Mouse (Mus musculus): ENCODE measurements around the gene Vmn2r4. TPM values are rescaled to one million over a fixed set of nuclear protein-coding genes. Genes with fewer than 3 reads are reported as not detected.
"Not testable (repeated sequence)": the region's sequence is repeated elsewhere in the genome, so short reads cannot be mapped to it uniquely, and the experiment has no call there.

Gene Vmn2r4
- total RNA-seq (2014; rRNA removed), result not detected in 2 replicates
- not detected in 2 replicates for polyA plus RNA-seq (2015; fragmentation: Nextera tagmentation; extraction: Ambion mirVana)

DNA sequence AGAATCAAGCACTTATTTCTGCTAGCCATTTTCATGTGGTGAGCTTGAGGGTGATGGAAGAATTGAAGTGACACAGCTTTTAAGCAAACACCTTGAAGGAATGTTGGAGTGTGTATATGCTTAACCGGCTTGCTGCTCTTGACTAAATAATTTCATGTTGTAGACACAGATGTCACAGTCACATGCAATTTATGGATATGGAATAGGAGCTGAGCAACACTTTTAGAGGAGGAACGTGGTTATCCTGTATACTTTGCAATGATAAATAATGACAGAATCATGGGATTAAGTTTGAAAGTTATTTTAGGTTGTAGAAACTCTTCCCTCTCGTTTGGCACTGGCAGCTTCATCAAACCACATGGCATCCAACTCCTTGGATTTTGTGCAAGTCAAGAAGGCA is at the start of gene Vmn2r4:
Vmn2r4 (minus strand) TSS at position 101 of the 400 bp plus-strand sequence.
- not testable (repeated sequence) for H3K9me3 ChIP-seq (ENCODE audit: low read length); H3K9ac ChIP-seq (replicated peaks; ENCODE audit: low read length, poor library complexity, severe bottlenecking); H3K36me3 ChIP-seq (ENCODE audit: insufficient read depth, low read length); DNase-seq (ENCODE audit: low spot score); ATAC-seq (ENCODE audit: low FRiP score); H3K27me3 ChIP-seq (ENCODE audit: insufficient read depth, low read length); H3K4me2 ChIP-seq (ENCODE audit: low read depth, low read length, poor library complexity, severe bottlenecking); H3K4me1 ChIP-seq (ENCODE audit: insufficient read depth, low read length); H3K4me3 ChIP-seq (ENCODE audit: low read depth, low read length); H3K27ac ChIP-seq (ENCODE audit: low read depth, low read length)
- WGBS, result 85% methylated on average over 3 of the region's 3 CpGs

DNA sequence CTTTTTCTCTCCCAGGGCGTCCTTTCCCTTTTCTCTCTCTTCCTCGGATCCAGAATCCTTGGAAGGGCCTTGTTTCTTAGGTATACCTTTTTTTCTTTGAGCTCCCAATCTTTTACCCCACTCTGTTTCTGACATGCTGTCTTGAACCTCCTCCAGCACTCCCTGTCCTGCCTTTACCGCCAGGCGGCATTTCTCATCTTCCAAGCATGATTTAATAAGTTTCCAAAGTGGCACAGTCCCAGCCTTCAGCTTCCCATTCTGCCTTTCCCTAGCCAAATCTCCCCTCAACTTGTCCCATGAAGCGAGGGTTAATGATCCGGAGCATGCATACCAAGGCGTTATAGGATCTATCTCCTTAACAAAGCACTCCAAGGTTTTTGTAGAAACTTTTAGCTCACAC is 19.1 kb upstream of the Vmn2r4 start:
- not testable (repeated sequence) for DNase-seq (ENCODE audit: low spot score); H3K27me3 ChIP-seq (ENCODE audit: insufficient read depth, low read length); H3K4me3 ChIP-seq (ENCODE audit: low read depth, low read length); H3K9ac ChIP-seq (replicated peaks; ENCODE audit: low read length, poor library complexity, severe bottlenecking); H3K9me3 ChIP-seq (ENCODE audit: low read length); H3K36me3 ChIP-seq (ENCODE audit: insufficient read depth, low read length); H3K4me1 ChIP-seq (ENCODE audit: insufficient read depth, low read length); ATAC-seq (ENCODE audit: low FRiP score); H3K4me2 ChIP-seq (ENCODE audit: low read depth, low read length, poor library complexity, severe bottlenecking); H3K27ac ChIP-seq (ENCODE audit: low read depth, low read length)
- 91% methylated on average over 7 of the region's 7 CpGs for WGBS

GRCm38 (mm10) chr3:64428117-64428798 is 13.1 kb upstream of the Vmn2r4 start:
- not testable (repeated sequence) for H3K4me2 ChIP-seq (ENCODE audit: low read depth, low read length, poor library complexity, severe bottlenecking); H3K4me1 ChIP-seq (ENCODE audit: insufficient read depth, low read length); H3K27me3 ChIP-seq (ENCODE audit: insufficient read depth, low read length); H3K4me3 ChIP-seq (ENCODE audit: low read depth, low read length); H3K9ac ChIP-seq (replicated peaks; ENCODE audit: low read length, poor library complexity, severe bottlenecking); H3K27ac ChIP-seq (ENCODE audit: low read depth, low read length); H3K9me3 ChIP-seq (ENCODE audit: low read length); H3K36me3 ChIP-seq (ENCODE audit: insufficient read depth, low read length)
- ATAC-seq (ENCODE audit: low FRiP score) (peak; percentile 71; the same call in 1 of the 2 replicates), DNase-seq (ENCODE audit: low spot score) (peak; percentile 8)
- WGBS, result 42% methylated on average over 6 of the region's 6 CpGs

DNA sequence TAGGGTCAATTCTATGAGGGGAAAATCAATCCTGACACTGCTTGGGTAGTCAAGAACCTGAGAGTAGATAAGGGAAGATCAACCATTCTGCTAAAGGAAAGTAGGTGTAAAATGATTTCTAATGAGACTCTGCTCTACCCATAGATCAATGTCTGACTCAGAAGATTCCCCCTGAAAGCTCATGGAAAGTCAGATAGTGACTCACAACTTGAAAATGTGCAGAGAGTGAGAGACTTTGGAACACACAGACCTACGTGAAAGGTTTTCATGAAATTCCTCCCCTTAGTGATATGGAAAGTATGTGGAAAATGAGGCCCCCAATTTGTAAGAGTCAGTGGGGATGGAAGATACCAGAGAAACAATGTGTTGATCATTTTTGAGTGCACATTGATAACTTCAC is 7.0 kb upstream of the Vmn2r4 start:
- H3K9ac ChIP-seq (replicated peaks; ENCODE audit: low read length, poor library complexity, severe bottlenecking); H3K9me3 ChIP-seq (ENCODE audit: low read length); H3K4me2 ChIP-seq (ENCODE audit: low read depth, low read length, poor library complexity, severe bottlenecking); H3K4me3 ChIP-seq (ENCODE audit: low read depth, low read length); H3K4me1 ChIP-seq (ENCODE audit: insufficient read depth, low read length); H3K27me3 ChIP-seq (ENCODE audit: insufficient read depth, low read length); H3K36me3 ChIP-seq (ENCODE audit: insufficient read depth, low read length); DNase-seq (ENCODE audit: low spot score); ATAC-seq (ENCODE audit: low FRiP score); H3K27ac ChIP-seq (ENCODE audit: low read depth, low read length): not testable (repeated sequence)
- WGBS, result 85% methylated on average over 1 of the region's 1 CpGs

DNA sequence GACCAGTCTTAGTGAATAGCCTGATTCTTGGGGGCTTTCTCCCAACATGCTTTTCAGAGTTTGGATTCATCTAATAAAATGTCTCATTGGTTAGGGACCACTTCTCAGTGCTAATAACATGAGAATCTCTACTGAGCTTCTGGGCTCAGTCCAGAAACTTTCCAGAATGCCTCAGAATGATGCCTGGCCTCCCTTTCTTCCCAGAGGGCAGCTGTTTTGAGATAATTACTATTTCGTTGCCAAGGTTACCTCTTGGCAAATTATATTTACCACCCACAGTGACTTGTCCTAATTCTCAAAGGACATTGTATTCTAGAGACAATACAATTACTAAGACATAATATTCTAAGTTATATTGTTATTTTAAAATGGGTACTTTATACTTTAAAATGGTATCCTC is 2.3 kb upstream of the Vmn2r4 start:
- H3K4me3 ChIP-seq (ENCODE audit: low read depth, low read length); H3K27me3 ChIP-seq (ENCODE audit: insufficient read depth, low read length); H3K4me1 ChIP-seq (ENCODE audit: insufficient read depth, low read length); H3K9ac ChIP-seq (replicated peaks; ENCODE audit: low read length, poor library complexity, severe bottlenecking); H3K36me3 ChIP-seq (ENCODE audit: insufficient read depth, low read length); H3K27ac ChIP-seq (ENCODE audit: low read depth, low read length); ATAC-seq (ENCODE audit: low FRiP score); H3K4me2 ChIP-seq (ENCODE audit: low read depth, low read length, poor library complexity, severe bottlenecking); H3K9me3 ChIP-seq (ENCODE audit: low read length): not testable (repeated sequence)
- peak; percentile 8 for DNase-seq (ENCODE audit: low spot score)
- WGBS, result 65% methylated on average over 1 of the region's 1 CpGs

GRCm38 (mm10) chr3:64414253-64414652 is 915 bp downstream of the Vmn2r4 start:
- not testable (repeated sequence) for ATAC-seq (ENCODE audit: low FRiP score); H3K4me1 ChIP-seq (ENCODE audit: insufficient read depth, low read length); DNase-seq (ENCODE audit: low spot score)

More at GRCm38 (mm10) chr3:64414253-64414652, 915 bp downstream of the Vmn2r4 start:
- not testable (repeated sequence) for H3K27me3 ChIP-seq (ENCODE audit: insufficient read depth, low read length); H3K9me3 ChIP-seq (ENCODE audit: low read length); H3K27ac ChIP-seq (ENCODE audit: low read depth, low read length); H3K4me3 ChIP-seq (ENCODE audit: low read depth, low read length); H3K9ac ChIP-seq (replicated peaks; ENCODE audit: low read length, poor library complexity, severe bottlenecking); H3K36me3 ChIP-seq (ENCODE audit: insufficient read depth, low read length); H3K4me2 ChIP-seq (ENCODE audit: low read depth, low read length, poor library complexity, severe bottlenecking)

Measured in midbrain, postnatal 0 days (tissue).